In genomic region chr7:140047811-140048311, GRCm38 (mm10) we compare ENCODE assay signal across 8 mouse cellular contexts. TPM values are rescaled to one million over a fixed set of nuclear protein-coding genes. Genes with fewer than 3 reads are reported as not detected.
A peak's percentile ranks its signal among the peaks of the same experiment; 100 is the strongest.
DNase-seq lines count a peak whose midpoint lies in the region; ATAC-seq and TF ChIP-seq lines count a peak whose summit lies in the region.

No protein-coding gene starts in this region.

- no peak for ATAC-seq in liver, embryonic 16.5 days (ENCODE audit: low read depth)
- ATAC-seq in stomach, embryonic 15.5 days (ENCODE audit: insufficient read depth, low FRiP score, low read depth) = no peak

- no peak for DNase-seq in liver, adult 2 months (ENCODE audit: extremely low read depth, low read depth, low spot score)
- DNase-seq in liver = no peak
- peak; percentile 68 for DNase-seq in embryo, embryonic 11 days
- peak; percentile 18 for DNase-seq in heart, postnatal 4 days
- no peak for DNase-seq in ovary, postnatal 14 days (ENCODE audit: low spot score)
- DNase-seq in layer of hippocampus, postnatal 36 days = no peak

- no peaks in the 10 kb centered on the region for H3K36me3 ChIP-seq in liver, adult 2 months (ENCODE audit: control insufficient read depth, insufficient read depth, low read length)
- no peaks in the 10 kb centered on the region for H3K36me3 ChIP-seq in liver, embryonic 16.5 days (ENCODE audit: control insufficient read depth, insufficient read depth)
- H3K36me3 ChIP-seq in stomach, embryonic 15.5 days = no peaks in the 10 kb centered on the region

- H3K4me2 ChIP-seq in liver, embryonic 16.5 days (ENCODE audit: low read depth, low read length) = 0 out of 2 replicates have a peak overlapping the region, but pooled peaks have one; percentile 1
- H3K4me2 ChIP-seq in stomach, embryonic 15.5 days = peak overlapping the region; percentile 87

- no peak overlapping the region for H3K9ac ChIP-seq in liver, adult 2 months (ENCODE audit: low read depth, low read length)
- no peak overlapping the region for H3K9ac ChIP-seq in liver, embryonic 16.5 days (ENCODE audit: low read depth, low read length)
- H3K9ac ChIP-seq in stomach, embryonic 15.5 days = no peak overlapping the region

- peak overlapping the region; percentile 25; the same call in 1 of the 2 replicates for H3K4me3 ChIP-seq in liver, adult 2 months (ENCODE audit: insufficient read depth, low read depth, low read length)
- H3K4me3 ChIP-seq in liver, embryonic 16.5 days (ENCODE audit: low read depth, low read length) = peak overlapping the region; percentile 18
- H3K4me3 ChIP-seq in stomach, embryonic 15.5 days (replicated peaks) = peak overlapping the region; percentile 42

- TF ChIP-seq POLR2A in liver, adult 2 months (IDR thresholded peaks at IDR 0.05; ENCODE audit: extremely low read depth, insufficient read depth, low read length) = no peak

- H3K27me3 ChIP-seq in liver, adult 2 months (ENCODE audit: control insufficient read depth, insufficient read depth, low read length) = peaks cover 24% of the 10 kb centered on the region
- peaks cover 73% of the 10 kb centered on the region for H3K27me3 ChIP-seq in liver, embryonic 16.5 days (ENCODE audit: control insufficient read depth, insufficient read depth, low read depth, low read length)
- H3K27me3 ChIP-seq in stomach, embryonic 15.5 days (replicated peaks) = peaks cover 88% of the 10 kb centered on the region

- H3K79me2 ChIP-seq in liver, adult 2 months (ENCODE audit: control insufficient read depth, insufficient read depth, low read length) = no peaks in the 10 kb centered on the region

- WGBS in liver, adult 2 months = 2% methylated on average over 33 of the region's 33 CpGs
- under 1% methylated on average over 33 of the region's 33 CpGs for WGBS in liver, embryonic 16.5 days (ENCODE audit: insufficient replicate concordance)
- WGBS in stomach, embryonic 15.5 days = under 1% methylated on average over 33 of the region's 33 CpGs

- no peaks in the 10 kb centered on the region for H3K9me3 ChIP-seq in liver, embryonic 16.5 days (replicated peaks; ENCODE audit: control insufficient read depth, low read length)
- H3K9me3 ChIP-seq in stomach, embryonic 15.5 days = no peaks in the 10 kb centered on the region

- no peak overlapping the region for H3K27ac ChIP-seq in liver, adult 2 months (replicated peaks; ENCODE audit: insufficient read depth, low read depth, low read length)
- H3K27ac ChIP-seq in liver, embryonic 16.5 days (ENCODE audit: low read length) = no peak overlapping the region
- no peak overlapping the region for H3K27ac ChIP-seq in stomach, embryonic 15.5 days

- no peak for TF ChIP-seq CTCF in liver, adult 2 months (IDR thresholded peaks at IDR 0.05; ENCODE audit: low read depth, low read length)

- peaks cover 14% of the 10 kb centered on the region for H3K4me1 ChIP-seq in liver, adult 2 months (ENCODE audit: control insufficient read depth, insufficient read depth, low read length)
- peaks cover under 1% of the 10 kb centered on the region; the same call in 1 of the 2 replicates for H3K4me1 ChIP-seq in liver, embryonic 16.5 days (ENCODE audit: control insufficient read depth, low read depth, low read length)
- H3K4me1 ChIP-seq in stomach, embryonic 15.5 days = peaks cover 22% of the 10 kb centered on the region

RNA-seq across cellular contexts. Expression of gene Msx3, which starts 1.0 kb away (rescaled TPM):
- total RNA-seq in liver, adult 2 months (2014; rRNA removed) = not detected in 2 replicates
- polyA plus RNA-seq in liver, adult 2 months (2012; rRNA removed) = not detected in 2 replicates
- not detected for total RNA-seq in heart, postnatal 4 days (2021)
- polyA plus RNA-seq in liver, embryonic 16.5 days (2015; fragmentation: Nextera tagmentation; extraction: Ambion mirVana) = not detected in 2 replicates
- polyA plus RNA-seq in stomach, embryonic 15.5 days (2015; fragmentation: Nextera tagmentation; extraction: Ambion mirVana) = not detected in 2 replicates
- under 1 TPM in 1 of 2 experiments, not detected in 1; 0.18 TPM for total RNA-seq in layer of hippocampus, postnatal 36 days (2021)

RNA-seq across cellular contexts. Expression of gene Tubgcp2, which starts 11.4 kb away (rescaled TPM):
- total RNA-seq in liver, adult 2 months (2014; rRNA removed) = 12.1 and 12.4 TPM in 2 replicates
- polyA plus RNA-seq in liver, adult 2 months (2012; rRNA removed) = 9.4 and 11.8 TPM in 2 replicates
- total RNA-seq in heart, postnatal 4 days (2021) = 10 to 100 TPM; 45.3 to 45.8 TPM
- 22.2 and 23.3 TPM in 2 replicates for polyA plus RNA-seq in liver, embryonic 16.5 days (2015; fragmentation: Nextera tagmentation; extraction: Ambion mirVana)
- polyA plus RNA-seq in stomach, embryonic 15.5 days (2015; fragmentation: Nextera tagmentation; extraction: Ambion mirVana) = 43.8 and 44.8 TPM in 2 replicates
- 10 to 100 TPM; 34.8 to 36.3 TPM for total RNA-seq in layer of hippocampus, postnatal 36 days (2021)

RNA-seq across cellular contexts. Expression of gene Zfp511, which starts 11.7 kb away (rescaled TPM):
- total RNA-seq in liver, adult 2 months (2014; rRNA removed) = 6.0 and 9.1 TPM in 2 replicates
- polyA plus RNA-seq in liver, adult 2 months (2012; rRNA removed) = 17.8 and 23.7 TPM in 2 replicates
- 10 to 100 TPM; 14.6 to 17.9 TPM for total RNA-seq in heart, postnatal 4 days (2021)
- polyA plus RNA-seq in liver, embryonic 16.5 days (2015; fragmentation: Nextera tagmentation; extraction: Ambion mirVana) = 15.5 and 16.5 TPM in 2 replicates
- 34.8 and 35.7 TPM in 2 replicates for polyA plus RNA-seq in stomach, embryonic 15.5 days (2015; fragmentation: Nextera tagmentation; extraction: Ambion mirVana)
- 10 to 100 TPM; 23.7 to 30.7 TPM for total RNA-seq in layer of hippocampus, postnatal 36 days (2021)

RNA-seq across cellular contexts. Expression of gene Caly, which starts 34.5 kb away (rescaled TPM):
- not detected in 2 replicates for total RNA-seq in liver, adult 2 months (2014; rRNA removed)
- polyA plus RNA-seq in liver, adult 2 months (2012; rRNA removed) = 0.07 and 0.15 TPM in 2 replicates
- under 1 TPM in 1 of 2 experiments, not detected in 1; 0.34 TPM for total RNA-seq in heart, postnatal 4 days (2021)
- polyA plus RNA-seq in liver, embryonic 16.5 days (2015; fragmentation: Nextera tagmentation; extraction: Ambion mirVana) = not detected in 2 replicates
- 3.4 and 3.6 TPM in 2 replicates for polyA plus RNA-seq in stomach, embryonic 15.5 days (2015; fragmentation: Nextera tagmentation; extraction: Ambion mirVana)
- total RNA-seq in layer of hippocampus, postnatal 36 days (2021) = 100 to 1,000 TPM; 242 to 255 TPM

RNA-seq across cellular contexts. Expression of gene Prap1, which starts 45.3 kb away (rescaled TPM):
- total RNA-seq in liver, adult 2 months (2014; rRNA removed) = not detected in 2 replicates
- not detected in 2 replicates for polyA plus RNA-seq in liver, adult 2 months (2012; rRNA removed)
- not detected for total RNA-seq in heart, postnatal 4 days (2021)
- 9.5 TPM in 1 of 2 replicates, not detected in the other for polyA plus RNA-seq in liver, embryonic 16.5 days (2015; fragmentation: Nextera tagmentation; extraction: Ambion mirVana)
- polyA plus RNA-seq in stomach, embryonic 15.5 days (2015; fragmentation: Nextera tagmentation; extraction: Ambion mirVana) = 165 and 169 TPM in 2 replicates
- total RNA-seq in layer of hippocampus, postnatal 36 days (2021) = not detected

Comparison
In these comparisons a context has a peak if more than half of its experiments do, and no peak if none do; other contexts are left out.
1. DNase-seq: peak in embryo, embryonic 11 days (single experiment) and heart, postnatal 4 days (single experiment); none in liver, adult 2 months (single experiment), liver (single experiment), ovary, postnatal 14 days (single experiment) and layer of hippocampus, postnatal 36 days (0 of 2).
2. Peak in every context shown above with its lines, with median percentiles within 50 percentile points of each other: H3K4me3 ChIP-seq.